Mouse (Mus musculus): ENCODE results near the gene Fdx1l.

The Fdx1l gene

DNA sequence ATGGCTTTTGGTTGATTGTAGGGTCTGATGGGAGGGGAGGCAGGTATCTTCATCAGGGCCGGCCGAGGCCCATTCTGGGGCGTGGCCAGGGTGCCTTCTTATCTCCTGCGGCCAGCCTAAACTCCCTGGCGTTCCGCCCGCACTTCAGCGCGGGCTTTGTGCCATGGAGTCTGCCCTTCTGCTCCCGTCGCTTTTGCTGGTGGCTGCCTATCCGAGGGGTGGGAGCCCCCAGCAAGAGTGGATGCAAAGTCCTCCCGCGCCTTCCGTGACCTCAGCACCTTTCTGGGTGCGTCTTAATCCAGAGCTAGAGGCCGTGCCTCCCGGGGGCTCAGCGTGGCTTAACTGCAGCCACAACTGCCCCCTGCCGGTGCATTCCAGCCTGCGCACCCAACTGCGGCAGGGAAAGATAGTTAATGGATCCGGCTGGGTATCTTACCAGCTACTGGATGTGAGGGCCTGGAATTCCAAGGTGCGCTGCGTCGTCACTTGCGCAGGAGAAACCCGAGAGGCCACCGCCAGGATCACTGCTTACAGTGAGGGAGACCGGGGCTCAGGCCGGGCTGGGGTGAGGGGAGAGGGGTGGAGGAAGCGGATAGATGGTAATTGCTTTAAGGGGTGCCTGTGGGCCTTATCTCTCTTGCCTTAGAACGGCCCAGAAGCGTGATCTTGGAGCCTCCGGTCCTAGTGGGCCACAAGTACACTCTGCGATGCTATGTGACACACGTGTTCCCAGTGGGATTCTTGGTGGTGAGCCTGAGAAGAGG lies 43.9 kb downstream of the Fdx1l start, which contains the start of gene Icam4:
TSS of gene Icam4 (plus strand) at position 83 of the 764 bp plus-strand sequence.
- peak; percentile 40 for DNase-seq (ENCODE audit: extremely low read depth, insufficient read length, low spot score)

DNA sequence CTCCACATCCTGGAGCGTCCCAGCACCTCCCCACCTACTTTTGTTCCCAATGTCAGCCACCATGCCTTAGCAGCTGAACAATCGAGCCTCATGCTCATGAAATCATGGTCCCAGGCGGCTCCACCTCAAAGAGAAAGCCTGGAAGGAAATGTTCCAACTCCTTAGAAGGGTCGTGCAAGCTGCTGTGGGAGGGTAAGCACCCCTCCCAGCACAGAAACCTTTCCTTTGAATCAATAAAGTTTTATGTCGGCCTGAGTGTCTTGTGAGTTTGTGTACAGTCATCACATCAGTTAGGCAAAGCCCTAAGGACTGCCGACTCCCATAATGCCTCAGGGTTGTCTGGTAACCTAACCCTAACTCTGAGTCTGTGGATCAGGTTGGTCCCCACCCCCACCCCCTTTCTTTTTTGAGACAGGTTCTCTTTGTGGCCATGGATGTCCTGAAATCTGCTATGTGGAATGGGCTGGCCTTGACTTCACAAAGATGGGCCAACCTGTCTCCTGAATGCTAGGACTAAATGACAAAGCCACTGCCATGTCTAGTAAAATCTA lies 44.8 kb downstream of the Fdx1l start:
- no peak for DNase-seq (ENCODE audit: extremely low read depth, insufficient read length, low spot score)

DNA sequence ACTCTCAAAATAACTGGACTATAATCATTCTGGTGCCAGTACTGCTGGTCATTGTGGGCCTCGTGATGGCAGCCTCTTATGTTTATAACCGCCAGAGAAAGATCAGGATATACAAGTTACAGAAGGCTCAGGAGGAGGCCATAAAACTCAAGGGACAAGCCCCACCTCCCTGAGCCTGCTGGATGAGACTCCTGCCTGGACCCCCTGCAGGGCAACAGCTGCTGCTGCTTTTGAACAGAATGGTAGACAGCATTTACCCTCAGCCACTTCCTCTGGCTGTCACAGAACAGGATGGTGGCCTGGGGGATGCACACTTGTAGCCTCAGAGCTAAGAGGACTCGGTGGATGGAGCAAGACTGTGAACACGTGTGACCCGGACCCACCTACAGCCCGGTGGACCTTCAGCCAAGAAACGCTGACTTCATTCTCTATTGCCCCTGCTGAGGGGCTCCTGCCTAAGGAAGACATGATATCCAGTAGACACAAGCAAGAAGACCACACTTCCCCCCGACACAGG lies 45.6 kb downstream of the Fdx1l start:
- DNase-seq (ENCODE audit: extremely low read depth, insufficient read length, low spot score): no peak

DNA sequence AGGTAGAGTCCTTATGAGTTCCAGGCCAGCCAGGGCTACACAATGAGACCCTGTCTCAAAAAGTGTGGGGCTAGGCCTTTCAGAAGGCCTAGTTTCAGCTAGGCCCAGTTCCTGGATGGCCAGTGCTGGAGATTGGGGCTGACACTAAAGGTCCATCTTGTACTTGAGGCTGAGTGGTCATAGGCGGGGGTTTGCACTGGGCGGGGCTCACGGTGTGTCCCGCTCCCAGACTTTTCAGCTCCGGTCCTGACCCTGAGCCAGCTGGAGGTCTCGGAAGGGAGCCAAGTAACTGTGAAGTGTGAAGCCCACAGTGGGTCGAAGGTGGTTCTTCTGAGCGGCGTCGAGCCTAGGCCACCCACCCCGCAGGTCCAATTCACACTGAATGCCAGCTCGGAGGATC lies 46.6 kb downstream of the Fdx1l start:
- no peak for DNase-seq (ENCODE audit: extremely low read depth, insufficient read length, low spot score)

DNA sequence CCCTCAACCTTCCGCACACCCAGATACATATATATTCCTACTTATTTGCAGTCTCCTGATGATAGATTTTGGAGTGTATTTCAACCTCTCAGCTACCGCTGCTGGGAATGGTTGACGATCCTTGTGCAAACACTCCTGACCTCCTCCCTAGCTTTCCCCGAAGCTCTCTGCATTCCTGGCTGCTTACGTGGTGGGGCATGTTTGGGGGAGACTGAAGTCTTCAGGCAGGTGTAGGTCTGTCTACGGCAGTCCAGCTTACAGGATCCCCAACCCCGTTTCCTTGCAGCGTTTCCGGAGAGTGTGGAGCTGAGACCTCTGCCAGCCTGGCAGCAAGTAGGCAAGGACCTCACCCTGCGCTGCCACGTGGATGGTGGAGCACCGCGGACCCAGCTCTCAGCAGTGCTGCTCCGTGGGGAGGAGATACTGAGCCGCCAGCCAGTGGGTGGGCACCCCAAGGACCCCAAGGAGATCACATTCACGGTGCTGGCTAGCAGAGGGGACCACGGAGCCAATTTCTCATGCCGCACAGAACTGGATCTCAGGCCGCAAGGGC lies 48.1 kb downstream of the Fdx1l start:
- no peak for DNase-seq (ENCODE audit: extremely low read depth, insufficient read length, low spot score)

DNA sequence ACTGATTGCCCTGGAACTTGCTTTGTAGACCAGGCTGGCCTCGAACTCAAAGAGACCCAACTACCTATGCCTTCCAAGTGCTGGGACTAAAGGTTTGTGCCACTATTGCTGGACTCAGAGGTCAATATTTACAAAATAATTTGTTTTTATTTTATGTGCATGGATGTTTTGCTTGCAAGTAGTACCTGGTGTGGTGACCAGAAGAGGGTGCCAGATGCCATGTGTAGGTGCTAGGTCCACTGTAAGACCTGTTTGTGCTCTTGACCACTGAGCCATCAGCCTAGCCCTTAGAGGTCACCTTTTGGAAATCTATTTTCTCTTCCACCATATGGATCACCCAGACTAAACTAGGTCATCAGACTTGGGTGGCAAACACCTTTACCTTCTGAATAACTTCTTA lies 50.7 kb downstream of the Fdx1l start:
- DNase-seq (ENCODE audit: extremely low read depth, insufficient read length, low spot score): no peak

DNA sequence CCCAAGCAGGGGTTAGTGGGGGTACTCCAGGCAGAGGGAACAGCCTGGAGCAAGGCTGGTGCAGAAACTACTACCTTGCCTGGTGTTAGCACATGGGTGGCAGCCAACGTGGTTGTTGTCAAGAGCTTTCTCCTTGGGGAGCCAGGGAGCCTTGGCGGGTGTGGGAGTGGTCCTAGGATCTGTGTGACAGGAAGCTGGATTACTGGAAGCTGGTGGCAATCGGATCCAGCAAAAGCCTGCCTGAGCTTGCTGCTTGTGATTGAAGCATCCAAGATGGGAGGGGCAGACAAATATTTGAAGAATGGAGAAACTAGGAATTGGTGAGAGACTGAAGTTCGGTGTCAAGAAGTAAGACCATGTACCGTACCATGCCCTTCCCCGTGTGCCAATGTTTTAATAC lies 51.1 kb downstream of the Fdx1l start:
- DNase-seq (ENCODE audit: extremely low read depth, insufficient read length, low spot score): no peak

DNA sequence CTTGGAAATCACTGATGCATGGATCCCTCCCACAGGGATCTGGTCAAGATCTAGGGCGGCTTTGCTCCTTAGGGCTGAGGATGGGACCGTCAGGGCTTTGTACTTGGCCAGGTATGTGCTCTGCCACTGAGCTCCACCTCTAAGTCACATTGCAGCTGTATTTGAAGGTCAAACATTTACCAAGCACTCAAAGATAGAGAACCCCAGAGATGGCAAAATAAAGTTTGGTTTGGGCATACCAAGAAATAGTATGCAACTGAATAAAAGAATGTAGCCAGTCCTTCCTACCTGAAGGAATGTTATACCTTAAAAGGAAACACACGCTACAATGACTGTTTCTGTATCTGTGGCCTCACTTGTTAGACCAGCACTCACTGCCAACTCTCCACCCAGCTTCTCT lies 52.1 kb downstream of the Fdx1l start:
- DNase-seq (ENCODE audit: extremely low read depth, insufficient read length, low spot score): no peak

DNA sequence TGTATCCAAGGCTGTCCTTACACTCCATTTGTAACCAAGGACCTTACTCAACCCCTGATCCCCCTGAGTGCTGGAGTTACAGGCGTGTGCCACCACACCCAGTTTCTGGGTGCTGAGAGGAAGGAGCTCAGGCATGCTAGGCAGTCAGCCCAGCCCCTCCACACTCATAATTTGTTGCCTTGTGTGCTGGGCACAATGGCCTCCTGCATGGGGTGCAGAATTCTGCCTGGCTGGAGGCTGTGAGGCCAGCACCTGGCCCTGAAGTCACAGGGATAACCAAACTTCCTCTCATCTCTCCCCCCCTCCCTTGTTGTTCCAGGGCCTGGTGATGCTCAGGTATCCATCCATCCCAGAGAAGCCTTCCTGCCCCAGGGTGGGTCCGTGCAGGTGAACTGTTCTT lies 54.8 kb downstream of the Fdx1l start:
- no peak for DNase-seq (ENCODE audit: extremely low read depth, insufficient read length, low spot score)

All from 3134 (cell line).